In the genomic region with DNA sequence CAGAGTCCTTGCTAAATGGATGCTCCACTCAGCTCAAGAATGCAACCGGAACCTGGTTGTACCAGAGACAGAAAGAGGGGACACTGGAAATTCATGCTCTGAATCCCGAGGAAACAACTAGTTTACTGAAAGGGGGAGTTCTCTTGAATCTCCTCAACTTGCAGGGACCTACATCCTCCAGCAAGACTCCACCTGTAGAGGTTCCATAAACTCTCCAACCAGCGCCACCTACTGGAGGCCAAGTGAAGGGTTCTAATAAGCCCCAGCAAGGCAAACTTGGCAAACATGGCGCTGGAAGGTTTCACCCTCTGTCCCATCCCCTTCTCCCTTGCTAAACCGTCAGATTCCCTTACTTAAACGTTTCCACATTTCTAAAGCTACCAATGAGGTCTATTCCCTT, we compare ENCODE assay signal across 7 mouse cellular contexts.
DNase-seq lines count a peak whose midpoint lies in the region; ATAC-seq lines count a peak whose summit lies in the region.

No protein-coding gene starts in this region.

- ATAC-seq in kidney, embryonic 15.5 days (replicated peaks; ENCODE audit: low FRiP score), result no peak
- ATAC-seq in CD4-positive, CD25-positive, alpha-beta regulatory T cell, adult 4 months, result no peak

- H3K36me3 ChIP-seq in kidney, embryonic 15.5 days, result no peaks in the 10 kb centered on the region

- 46% methylated on average over 6 of the region's 6 CpGs for WGBS in kidney, embryonic 15.5 days

- no peak overlapping the region for H3K4me2 ChIP-seq in kidney, embryonic 15.5 days

- H3K4me1 ChIP-seq in kidney, embryonic 15.5 days, result no peaks in the 10 kb centered on the region

- H3K9me3 ChIP-seq in kidney, embryonic 15.5 days (replicated peaks), result no peaks in the 10 kb centered on the region

- H3K27ac ChIP-seq in kidney, embryonic 15.5 days, result no peak overlapping the region

- peak; percentile 23 for DNase-seq in kidney, adult 9 months
- DNase-seq in ZHBTc4 (ENCODE audit: low read depth, low spot score), result peak; percentile 82
- DNase-seq in cerebellum, adult 18-20 months, result peak; percentile 70 to 78
- peak; percentile 63 for DNase-seq in kidney, postnatal 10 days
- peak; percentile 28 for DNase-seq in lung, postnatal 25 days (ENCODE audit: low spot score)

- H3K9ac ChIP-seq in kidney, embryonic 15.5 days, result no peak overlapping the region

- H3K4me3 ChIP-seq in kidney, embryonic 15.5 days (replicated peaks), result no peak overlapping the region

- no peaks in the 10 kb centered on the region for H3K27me3 ChIP-seq in kidney, embryonic 15.5 days

Comparison
In these comparisons a context has a peak if more than half of its experiments do, and no peak if none do; other contexts are left out.
1. DNase-seq: peak in every context shown above with its lines; median percentile 82 in ZHBTc4; 74 in cerebellum, adult 18-20 months; 63 in kidney, postnatal 10 days; 28 in lung, postnatal 25 days; 23 in kidney, adult 9 months.